Mouse (Mus musculus) CH12.LX (cell line): ENCODE measurements around the gene Krtap4-1. TPM values are rescaled to one million over a fixed set of nuclear protein-coding genes. Genes with fewer than 3 reads are reported as not detected.
A peak's percentile ranks its signal among the peaks of the same experiment; 100 is the strongest.

Experiments
- DNase-seq: peaks from one replicate; pipeline ENCODE4 v3.0.0-alpha.2; 2013; ENCODE audit errors: extremely low read depth
- H3K27ac ChIP-seq: 2 replicates; pipeline ENCODE4 v1.5.1; 2012; ENCODE audit warnings: low read depth, mild to moderate bottlenecking, control low read depth, moderate library complexity; ENCODE audit not compliant: insufficient read depth
- H3K27me3 ChIP-seq: replicated peaks from 2 replicates; pipeline ENCODE3; 2012; ENCODE audit warnings: inconsistent platforms
- H3K36me3 ChIP-seq, 2 experiments: replicated peaks in 1 of 2; 2 replicates each; pipeline versions ENCODE3 to v1.6.1; 2012; ENCODE audit warnings: inconsistent platforms in 1 of 2, low read length in 1 of 2, mild to moderate bottlenecking in 1 of 2, mixed read lengths in 1 of 2, moderate library complexity in 1 of 2; ENCODE audit not compliant: control insufficient read depth in 1 of 2, insufficient read depth in 1 of 2
- H3K4me1 ChIP-seq, 2 experiments: 2 replicates each; pipeline ENCODE4 v1.6.1; 2012; ENCODE audit warnings: inconsistent platforms in 1 of 2, moderate library complexity in 1 of 2; ENCODE audit not compliant: insufficient read depth in 2 of 2, control insufficient read depth in 1 of 2
- H3K4me2 ChIP-seq: 2 replicates; pipeline ENCODE4 v1.6.1; 2012; ENCODE audit warnings: low read depth, mild to moderate bottlenecking, control low read depth; ENCODE audit not compliant: poor library complexity, insufficient read depth, severe bottlenecking
- H3K4me3 ChIP-seq, 3 experiments: fragments of 150-350 bp in 1 of 3; sonication (generic) in 1 of 3; replicated peaks in 1 of 3; 2 replicates each; pipeline versions ENCODE3 to v1.5.1; 2011 to 2012; ENCODE audit warnings: low read depth in 2 of 3, low read length in 2 of 3, mild to moderate bottlenecking in 2 of 3, moderate library complexity in 2 of 3, control low read depth in 1 of 3, improper control_type of control experiment in 1 of 3, inconsistent platforms in 1 of 3, mixed read lengths in 1 of 3; ENCODE audit not compliant: poor library complexity in 1 of 3
- H3K79me2 ChIP-seq: replicated peaks from 2 replicates; pipeline ENCODE4 v1.6.1; 2012; ENCODE audit warnings: mild to moderate bottlenecking, moderate library complexity; ENCODE audit not compliant: control insufficient read depth, poor library complexity, insufficient read depth, severe bottlenecking; ENCODE audit errors: extremely low read depth
- H3K9ac ChIP-seq: 2 replicates; pipeline ENCODE4 v1.6.1; 2012; ENCODE audit warnings: low read depth, mild to moderate bottlenecking, control low read depth, moderate library complexity; ENCODE audit not compliant: insufficient read depth
- H3K9me3 ChIP-seq: replicated peaks from 2 replicates; pipeline ENCODE3; 2012; ENCODE audit warnings: low read length, inconsistent platforms, mixed read lengths
- CHD2 ChIP-seq: IDR thresholded peaks from 2 replicates; pipeline ENCODE4 v1.6.1; 2011; ENCODE audit warnings: low read length, improper control_type of control experiment
- ELF1 ChIP-seq: IDR thresholded peaks from 2 replicates; pipeline ENCODE4 v1.6.1; 2014; ENCODE audit warnings: low read depth, mild to moderate bottlenecking, inconsistent platforms, low read length, improper control_type of control experiment
- EP300 ChIP-seq: IDR thresholded peaks from 2 replicates; pipeline ENCODE4 v1.6.1; 2011; ENCODE audit warnings: low read length, improper control_type of control experiment
- GABPA ChIP-seq: IDR thresholded peaks from 2 replicates; pipeline ENCODE4 v1.6.1; 2012; ENCODE audit warnings: low read depth, low read length, improper control_type of control experiment, inconsistent platforms; ENCODE audit not compliant: insufficient replicate concordance
- IRF4 ChIP-seq: IDR thresholded peaks from 2 replicates; pipeline ENCODE4 v1.6.1; 2014; ENCODE audit warnings: low read depth, mild to moderate bottlenecking, inconsistent platforms, low read length, improper control_type of control experiment
- JUN ChIP-seq: IDR thresholded peaks from 2 replicates; pipeline ENCODE4 v1.6.1; 2011; ENCODE audit warnings: low read depth, mild to moderate bottlenecking, low read length, improper control_type of control experiment, moderate library complexity; ENCODE audit not compliant: insufficient read depth
- JUND ChIP-seq: conservative IDR thresholded peaks from 2 replicates; pipeline ENCODE4 v1.6.1; 2011; ENCODE audit warnings: low read depth, low read length, improper control_type of control experiment
- KAT2A ChIP-seq: IDR thresholded peaks from 2 replicates; pipeline ENCODE4 v1.6.1; 2012; ENCODE audit warnings: low read length, improper control_type of control experiment, inconsistent platforms; ENCODE audit not compliant: insufficient replicate concordance
- MAX ChIP-seq: IDR thresholded peaks from 2 replicates; pipeline ENCODE4 v1.6.1; 2011; ENCODE audit warnings: low read length, improper control_type of control experiment
- MEF2A ChIP-seq: IDR thresholded peaks from 2 replicates; pipeline ENCODE4 v1.6.1; 2014; ENCODE audit warnings: low read depth, mild to moderate bottlenecking, inconsistent platforms, low read length, improper control_type of control experiment, borderline replicate concordance
- MXI1 ChIP-seq: IDR thresholded peaks from 2 replicates; pipeline ENCODE4 v1.6.1; 2011; ENCODE audit warnings: mild to moderate bottlenecking, low read depth, low read length, improper control_type of control experiment
- POLR2A ChIP-seq: IDR thresholded peaks from 2 replicates; pipeline ENCODE4 v1.6.1; 2011; ENCODE audit warnings: low read depth, mild to moderate bottlenecking, improper control_type of control experiment, low read length
- SIN3A ChIP-seq: IDR thresholded peaks from 2 replicates; pipeline ENCODE4 v1.6.1; 2012; ENCODE audit warnings: low read length, improper control_type of control experiment, inconsistent platforms
- SMC3 ChIP-seq: IDR thresholded peaks from 2 replicates; pipeline ENCODE4 v1.6.1; 2011; ENCODE audit warnings: low read depth, low read length, improper control_type of control experiment
- TBP ChIP-seq: conservative IDR thresholded peaks from 2 replicates; pipeline ENCODE4 v1.6.1; 2011; ENCODE audit warnings: low read depth, low read length, improper control_type of control experiment
- TCF12 ChIP-seq: IDR thresholded peaks from 2 replicates; pipeline ENCODE4 v1.6.1; 2014; ENCODE audit warnings: low read depth, mild to moderate bottlenecking, inconsistent platforms, low read length, improper control_type of control experiment
- ZC3H11A ChIP-seq: IDR thresholded peaks from 2 replicates; pipeline ENCODE4 v1.6.1; 2012; ENCODE audit warnings: low read depth, mild to moderate bottlenecking, inconsistent platforms, low read length, improper control_type of control experiment
- ZKSCAN1 ChIP-seq: IDR thresholded peaks from 2 replicates; pipeline ENCODE4 v1.6.1; 2012; ENCODE audit warnings: low read depth, inconsistent platforms, low read length, improper control_type of control experiment, borderline replicate concordance
- ZMIZ1 ChIP-seq: IDR thresholded peaks from 2 replicates; pipeline ENCODE4 v1.6.1; 2012; ENCODE audit warnings: low read depth, mild to moderate bottlenecking, inconsistent platforms, low read length, improper control_type of control experiment
- dilution Hi-C: fragments of 300-500 bp; cut with MboI; formaldehyde crosslinking; loops from 2 replicates; pipeline ENCODE4 v1.14.3; 2020; ENCODE audit warnings: low sequenced_read_pairs; ENCODE audit not compliant: extremely low pct_unique_long_range_greater_than_20kb, extremely low pct_ligation_motif_present
- in situ Hi-C: fragments of 300-500 bp; cut with MboI; formaldehyde crosslinking; loops from 3 replicates; pipeline ENCODE4 v1.14.3; 2019; ENCODE audit warnings: low sequenced_read_pairs, low pct_ligation_motif_present, low pct_unique_long_range_greater_than_20kb, mixed read lengths
- polyA plus RNA-seq: library from polyadenylated mRNA; unstranded; fragments of >175 nt; gene quantifications from 2 replicates; pipeline ENCODE4 v1.2.1, GENCODE M21; 2012; ENCODE audit warnings: low read depth; ENCODE audit not compliant: insufficient read length
- total RNA-seq, 2 experiments: library from RNA; depleted of rRNA; stranded (reverse); fragments of 300-350 nt in 1 of 2; fragments of >200 nt in 1 of 2; gene quantifications; 2 replicates each; pipeline ENCODE4 v1.2.3; 2012 to 2014

The Krtap4-1 gene
- total and polyA plus RNA-seq, 3 experiments: not detected

DNA sequence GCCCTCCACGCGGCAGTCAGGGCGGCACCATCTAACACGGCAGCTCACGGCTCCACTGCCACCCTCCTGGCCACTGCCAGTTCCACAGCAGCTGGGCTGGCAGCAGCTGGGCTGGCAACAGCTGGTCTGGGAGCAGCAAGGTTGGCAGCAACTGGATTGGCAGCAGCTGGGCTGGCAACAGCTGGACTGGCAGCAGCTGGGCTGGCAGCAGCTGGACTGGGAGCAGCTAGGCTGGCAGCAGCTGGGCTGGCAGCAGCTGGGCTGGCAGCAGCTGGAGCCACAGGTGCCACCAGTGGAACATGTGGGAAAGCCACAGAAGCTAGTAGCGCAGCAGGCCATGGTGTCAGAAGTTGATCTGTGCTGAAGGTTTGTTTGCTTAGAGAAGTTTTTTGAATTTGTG, 37.1 kb downstream of the Krtap4-1 start, which contains the start of gene Krtap1-3:
Gene Krtap1-3, minus strand, starts transcription at position 359 of the 400 bp plus-strand sequence.
- H3K4me2 ChIP-seq: no peak within 1 kb of the TSS
- dilution Hi-C loops (no loop called here), in situ Hi-C loops (no loop called here)
- TF ChIP-seq CHD2 (no peak), JUND (no peak), SIN3A (no peak), MEF2A (no peak), ELF1 (no peak), ZKSCAN1 (no peak), MAX (no peak), GABPA (no peak)
- H3K27me3 ChIP-seq: peaks cover 80% of the 10 kb centered on the region
- H3K27ac ChIP-seq: no peak within 1 kb of the TSS
- H3K4me1 ChIP-seq: no peaks in the 10 kb centered on the region
- no peak for DNase-seq
- no peaks in the 10 kb centered on the region for H3K36me3 ChIP-seq
- H3K9ac ChIP-seq: no peak within 1 kb of the TSS
- H3K9me3 ChIP-seq: no peaks in the 10 kb centered on the region
- no peaks in the 10 kb centered on the region for H3K79me2 ChIP-seq
- no peak within 1 kb of the TSS for H3K4me3 ChIP-seq

DNA sequence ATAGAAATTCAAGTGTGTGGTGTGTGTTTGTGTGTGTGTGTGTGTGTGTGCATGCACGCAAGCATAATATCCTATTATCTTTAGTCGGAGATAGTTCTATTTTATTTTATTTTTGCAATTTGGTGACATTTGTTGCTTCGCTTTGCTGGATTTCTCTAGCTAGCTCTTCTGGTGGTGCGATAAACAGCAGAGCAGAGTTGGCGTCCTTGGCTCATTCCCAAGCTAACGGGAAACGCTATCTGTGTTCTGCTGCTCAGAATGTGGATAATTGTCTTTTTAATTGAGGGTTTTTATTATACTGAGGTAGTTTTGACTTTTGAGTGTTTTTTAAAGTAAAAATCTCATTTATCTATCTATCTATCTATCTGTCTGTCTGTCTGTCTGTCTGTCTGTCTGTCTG, 42.9 kb downstream of the Krtap4-1 start:
- Histone ChIP-seq H3K4me2 (no peak overlapping the region), H3K9ac (no peak overlapping the region), H3K27me3 (peaks cover 67% of the 10 kb centered on the region), H3K9me3 (peaks cover 4% of the 10 kb centered on the region), H3K36me3 (no peaks in the 10 kb centered on the region), H3K27ac (no peak overlapping the region), H3K4me3 (no peak overlapping the region), H3K79me2 (no peaks in the 10 kb centered on the region), H3K4me1 (no peaks in the 10 kb centered on the region)
- dilution Hi-C loops (no loop called here), in situ Hi-C loops (no loop called here)
- no peak for DNase-seq
- TF ChIP-seq ZMIZ1: no peak
- TF ChIP-seq SMC3: no peak
- no peak for TF ChIP-seq GABPA
- TF ChIP-seq MXI1: no peak
- TF ChIP-seq JUN: no peak
- TF ChIP-seq TBP: no peak
- TF ChIP-seq KAT2A: no peak
- no peak for TF ChIP-seq ELF1
- no peak for TF ChIP-seq SIN3A

DNA sequence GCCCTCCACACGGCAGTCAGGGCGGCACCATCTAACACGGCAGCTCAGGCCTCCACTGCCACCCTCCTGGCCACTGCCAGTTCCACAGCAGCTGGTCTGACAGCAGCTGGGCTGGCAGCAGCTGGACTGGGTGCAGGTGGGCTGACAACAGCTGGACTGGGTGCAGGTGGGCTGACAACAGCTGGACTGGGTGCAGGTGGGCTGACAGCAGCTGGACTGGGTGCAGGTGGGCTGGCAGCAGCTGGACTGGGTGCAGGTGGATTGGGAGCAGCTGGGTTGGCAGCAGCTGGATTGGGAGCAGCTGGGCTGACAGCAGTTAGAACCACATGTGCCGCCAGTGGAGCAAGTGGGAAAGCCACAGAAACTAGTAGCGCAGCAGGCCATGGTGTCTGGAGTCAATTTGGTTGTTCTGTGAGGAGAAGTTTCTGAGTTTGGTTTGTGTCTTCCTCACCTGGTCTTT, 44.8 kb downstream of the Krtap4-1 start, which contains the start of gene Krtap1-4:
Gene Krtap1-4, minus strand, starts transcription at position 410 of the 460 bp plus-strand sequence.
- H3K9me3 ChIP-seq: peaks cover 4% of the 10 kb centered on the region
- peaks cover 72% of the 10 kb centered on the region for H3K27me3 ChIP-seq
- no peak for DNase-seq
- dilution Hi-C loops (no loop called here), in situ Hi-C loops (no loop called here)
- H3K79me2 ChIP-seq: no peaks in the 10 kb centered on the region
- no peak within 1 kb of the TSS for H3K4me2 ChIP-seq
- TF ChIP-seq EP300 (no peak), TCF12 (peak; percentile 47; the same call in 1 of the 2 replicates), IRF4 (no peak), ZC3H11A (no peak), POLR2A (no peak), MAX (no peak), MXI1 (no peak)
- H3K36me3 ChIP-seq: no peaks in the 10 kb centered on the region
- no peaks in the 10 kb centered on the region for H3K4me1 ChIP-seq
- H3K4me3 ChIP-seq: no peak within 1 kb of the TSS
- no peak within 1 kb of the TSS for H3K27ac ChIP-seq
- H3K9ac ChIP-seq: no peak within 1 kb of the TSS
